Mouse (Mus musculus) mouse trophoblast stem cell (cell line): ENCODE results near the gene Fh1.

Source experiments
- in situ Hi-C, 2 experiments: fragments of 300-500 bp; cut with MseI, MboI; formaldehyde crosslinking; loops; 2 replicates in 1 of 2; 3 replicates in 1 of 2; pipeline ENCODE4 v1.15.1; 2025

The Fh1 gene

DNA sequence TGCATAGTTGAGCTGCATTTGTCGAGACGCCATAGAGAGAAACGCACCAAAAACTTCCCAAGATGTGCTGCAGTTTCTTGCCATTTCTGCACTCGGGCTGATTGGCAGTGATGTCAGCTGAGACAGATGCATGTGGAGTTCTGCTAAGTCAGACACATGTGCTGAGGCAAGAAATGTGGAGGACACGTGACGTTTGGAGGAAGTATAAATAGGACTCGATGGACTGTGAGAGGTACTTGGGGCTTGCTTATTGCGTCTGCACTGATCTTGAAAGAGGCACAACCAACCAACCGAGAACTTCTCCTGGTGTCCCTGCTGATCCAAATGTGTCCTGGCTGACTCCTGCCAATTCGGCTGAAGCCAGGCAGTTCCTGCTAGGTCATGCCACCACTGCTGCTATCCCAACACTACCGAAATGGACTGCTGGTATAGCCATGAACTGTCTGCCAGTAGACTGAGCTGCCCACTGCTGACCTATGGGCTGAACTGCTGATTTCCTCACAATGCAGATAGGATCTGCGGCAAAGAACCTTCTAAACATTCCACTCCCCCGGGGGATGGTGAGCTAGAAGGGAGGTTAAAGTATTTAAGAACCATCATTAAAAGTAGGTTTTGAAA, 5.5 kb downstream of the Fh1 start, which contains the start of gene Kmo:
TSS of gene Kmo (plus strand) at position 568 of the 618 bp plus-strand sequence.
- in situ Hi-C loops: no loop called here

DNA sequence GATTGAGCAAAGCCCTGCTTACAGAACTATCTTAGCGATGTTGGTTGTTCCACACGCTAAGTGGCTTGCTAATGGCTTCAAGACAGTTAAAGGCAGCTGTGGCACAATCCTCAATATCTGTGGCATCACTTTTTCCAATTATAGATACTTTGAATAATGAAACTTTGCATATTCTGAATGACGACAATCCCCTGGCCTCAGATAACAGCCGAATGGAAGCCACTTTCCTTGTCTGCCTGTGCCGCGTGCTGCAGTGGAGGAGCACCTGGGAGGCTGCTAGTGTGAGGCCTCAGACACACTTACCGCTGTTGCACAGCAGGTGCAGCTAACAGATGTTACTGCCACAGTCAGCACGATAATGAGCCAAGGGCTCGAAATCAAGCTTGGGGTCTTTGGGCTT, 10.4 kb downstream of the Fh1 start:
- in situ Hi-C loops: no loop called here

GRCm38 (mm10) chr1:175608708-175609107, 16.7 kb downstream of the Fh1 start:
- in situ Hi-C loops: no loop called here

- in situ Hi-C loops: no loop called here
Measured at GRCm38 (mm10) chr1:175607838-175608585, 17.4 kb downstream of the Fh1 start.

DNA sequence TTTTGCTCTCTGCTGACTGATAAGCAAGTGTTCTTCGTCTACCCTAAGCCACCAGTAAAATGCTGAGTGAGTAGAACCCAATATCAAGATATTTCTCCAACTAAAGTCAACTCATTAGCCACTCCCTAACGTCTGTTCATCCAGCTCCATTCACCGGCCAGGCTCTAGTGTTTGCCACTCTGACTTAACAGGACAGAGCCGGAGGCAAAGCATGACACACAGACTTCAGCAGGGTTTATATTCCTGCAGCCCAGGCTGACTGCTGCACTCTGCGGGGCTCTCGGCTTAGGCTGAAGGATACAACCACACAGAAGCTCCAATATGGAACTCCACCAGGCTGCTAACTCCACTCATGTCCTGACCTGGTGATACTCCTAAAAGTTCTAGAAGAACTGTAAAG, 18.1 kb downstream of the Fh1 start:
- in situ Hi-C loops: no loop called here

GRCm38 (mm10) chr1:175603390-175603789, 22.0 kb downstream of the Fh1 start:
- in situ Hi-C loops: no loop called here

DNA sequence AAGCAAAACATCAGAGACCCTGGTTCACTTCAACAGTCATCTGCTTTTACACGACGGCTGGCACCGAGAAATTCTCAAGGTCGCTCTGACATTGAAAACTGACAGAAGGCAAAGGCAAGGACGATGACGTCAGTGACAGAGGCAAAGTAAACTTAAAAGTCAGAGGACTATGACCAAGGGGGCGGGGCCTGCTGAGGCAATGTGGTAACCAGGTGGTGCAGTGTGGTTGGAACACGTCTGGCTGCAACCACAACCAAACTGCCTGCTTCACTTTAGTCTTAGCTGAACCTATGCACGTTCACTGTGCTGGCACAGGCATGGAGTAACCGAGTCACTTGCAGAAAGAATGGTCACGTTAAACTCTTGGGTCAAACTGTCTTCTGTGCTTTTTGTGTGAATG, 23.2 kb downstream of the Fh1 start:
- in situ Hi-C loops: no loop called here

DNA sequence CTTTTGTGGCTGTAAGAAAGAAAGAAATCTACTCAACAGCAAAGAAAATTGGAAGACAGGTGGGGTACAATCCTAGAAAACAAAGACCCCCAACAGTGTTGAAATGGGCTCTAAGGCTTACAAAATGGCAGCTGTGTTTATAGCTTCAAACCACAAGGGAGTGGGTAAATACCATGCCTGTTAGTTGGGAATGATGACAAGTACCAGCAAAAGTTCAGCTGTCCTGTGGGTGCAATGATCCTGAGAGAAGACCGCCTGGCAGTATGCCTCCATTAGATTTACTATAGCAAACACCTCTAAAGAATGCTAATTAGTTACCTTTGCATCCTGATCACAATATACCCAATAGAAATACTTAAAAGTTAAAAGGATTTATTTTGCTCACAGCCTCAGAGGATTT, 32.6 kb downstream of the Fh1 start:
- in situ Hi-C loops: no loop called here

DNA sequence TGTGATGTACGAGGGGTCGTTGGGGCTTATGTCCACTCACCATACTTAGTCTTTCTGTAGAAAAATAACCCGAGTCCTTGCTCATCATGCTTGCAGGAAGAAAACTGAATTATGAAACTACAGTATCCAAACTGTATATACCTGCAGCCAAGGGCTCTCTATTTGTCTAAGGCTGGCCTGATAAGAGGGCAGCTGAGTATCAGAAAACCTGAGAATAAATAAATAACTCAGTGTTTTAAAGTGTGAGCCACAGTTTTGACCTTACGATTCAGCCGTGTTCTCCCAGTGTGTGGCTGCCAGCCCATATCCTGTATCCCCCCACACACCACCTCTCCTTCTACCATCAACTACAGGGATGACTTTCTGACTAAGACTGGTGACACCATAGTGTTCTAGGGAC, 38.8 kb downstream of the Fh1 start:
- in situ Hi-C loops: no loop called here

GRCm38 (mm10) chr1:175585267-175585666, 40.2 kb downstream of the Fh1 start:
- in situ Hi-C loops: no loop called here

DNA sequence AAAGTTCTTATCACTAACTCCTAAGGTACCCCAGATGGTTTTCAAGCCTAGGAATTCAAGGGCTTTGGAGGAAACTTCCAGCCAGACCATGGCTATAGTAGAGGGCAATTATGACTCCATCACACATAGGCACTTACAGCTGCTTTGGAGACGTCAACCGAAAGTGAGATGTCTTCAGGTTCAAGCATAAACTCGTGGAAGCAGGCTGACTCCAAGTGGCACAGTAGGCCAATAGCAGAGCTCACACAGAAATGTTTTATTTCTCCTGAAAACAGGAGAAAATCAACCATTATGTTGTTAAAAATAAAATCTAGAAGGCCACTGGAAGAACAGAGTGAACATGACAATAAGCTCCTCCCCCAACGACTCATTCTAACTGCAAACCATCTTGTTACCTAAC, 42.6 kb downstream of the Fh1 start:
- in situ Hi-C loops: no loop called here

DNA sequence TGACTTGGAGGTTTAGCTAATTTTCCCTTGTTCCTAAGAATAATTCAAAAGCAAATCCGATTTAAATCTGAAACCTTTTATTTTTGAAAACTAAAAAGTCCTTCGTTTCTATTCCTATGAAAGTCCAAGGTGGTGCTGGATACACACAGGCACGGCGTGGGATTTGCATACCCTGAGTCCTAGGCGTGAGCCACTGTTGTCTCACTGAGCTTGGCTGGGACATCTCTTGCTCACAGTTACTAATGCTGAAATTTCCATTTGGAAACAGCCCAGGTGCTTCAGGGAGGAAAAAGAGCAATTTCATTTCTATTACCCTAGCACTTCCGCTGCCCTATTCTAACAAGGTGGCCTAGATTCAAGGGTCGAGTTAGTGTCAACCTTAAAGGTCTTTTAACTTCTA, 45.1 kb downstream of the Fh1 start:
- in situ Hi-C loops: no loop called here

DNA sequence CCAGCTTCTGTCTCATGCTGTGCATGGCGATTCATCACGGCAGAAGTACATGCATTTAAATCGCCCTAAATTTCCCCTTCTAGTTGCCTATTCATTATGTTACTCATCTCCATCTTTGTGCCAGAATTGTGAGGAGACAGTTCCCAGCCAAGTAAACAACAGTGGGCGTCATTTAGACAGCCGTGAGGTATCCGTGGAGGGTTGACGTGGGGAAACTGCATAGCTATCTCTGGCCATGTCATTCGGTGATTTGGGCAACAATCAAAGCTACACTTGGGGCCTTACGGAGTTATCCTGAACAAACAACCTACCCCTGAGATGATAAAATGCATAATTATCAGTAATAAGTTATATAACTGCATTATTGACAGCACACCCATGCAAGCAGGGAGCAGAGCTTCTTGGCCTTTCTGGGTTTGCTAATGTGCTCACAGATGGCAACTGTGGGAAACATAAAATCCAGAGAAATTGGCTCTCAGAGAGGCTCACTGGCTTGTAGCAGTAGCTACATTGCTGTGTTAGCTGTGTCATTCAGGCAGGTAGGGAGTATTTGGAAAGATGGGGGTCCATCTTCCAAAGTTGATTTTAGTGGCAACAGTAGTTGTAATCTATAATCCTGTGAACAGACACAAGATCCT, 45.7 kb downstream of the Fh1 start:
- in situ Hi-C loops: no loop called here

- in situ Hi-C loops: no loop called here
Measured at GRCm38 (mm10) chr1:175578425-175579096, 46.9 kb downstream of the Fh1 start.

- in situ Hi-C loops: no loop called here
Measured at GRCm38 (mm10) chr1:175574129-175574528, 51.3 kb downstream of the Fh1 start.

DNA sequence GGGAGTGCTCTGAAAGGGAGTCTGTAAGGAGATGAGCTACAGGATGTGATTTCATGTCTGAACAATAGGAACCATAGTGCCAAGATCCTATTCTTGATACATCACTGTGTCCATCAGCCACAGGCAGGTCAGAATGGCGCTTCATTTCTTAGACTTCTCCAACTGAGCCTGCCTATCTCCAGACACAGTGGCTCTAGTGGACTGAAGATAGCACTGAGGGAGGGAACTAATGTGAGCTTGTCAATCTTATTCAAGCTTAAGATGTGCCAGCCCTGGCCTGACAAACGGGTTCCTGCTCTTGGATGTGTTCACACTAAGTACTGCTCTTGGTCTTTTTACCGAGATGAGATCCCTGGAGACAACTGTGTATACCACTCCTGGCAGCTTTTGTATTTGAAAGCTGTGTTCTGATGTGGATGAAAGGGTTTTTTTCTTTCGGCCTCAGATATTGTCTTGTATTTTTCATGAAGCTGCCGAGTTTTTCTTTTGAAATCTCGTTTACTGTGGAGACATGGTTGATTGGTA, 59.8 kb downstream of the Fh1 start:
- in situ Hi-C loops: no loop called here

GRCm38 (mm10) chr1:175564321-175564720, 61.1 kb downstream of the Fh1 start:
- in situ Hi-C loops: no loop called here

DNA sequence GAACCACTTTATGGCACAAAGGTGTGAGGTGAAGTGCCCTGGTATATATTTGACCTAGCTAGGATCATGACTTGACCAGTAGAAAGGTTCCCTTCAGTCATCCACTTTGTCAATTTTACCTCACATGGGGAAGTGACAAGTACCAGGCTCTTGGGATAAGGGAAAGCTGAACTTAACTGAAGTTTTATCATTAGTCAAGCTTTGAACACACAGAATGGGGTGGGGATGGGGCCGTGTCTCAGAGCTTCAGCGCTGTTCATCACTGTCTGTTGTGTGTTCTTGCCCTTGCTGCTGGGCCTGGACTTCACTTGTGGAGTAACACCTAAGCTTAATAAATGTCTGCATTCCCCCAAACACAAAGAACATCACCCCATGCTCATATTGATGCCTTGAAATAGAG, 63.1 kb downstream of the Fh1 start:
- in situ Hi-C loops: no loop called here

GRCm38 (mm10) chr1:175561806-175562205, 63.6 kb downstream of the Fh1 start:
- in situ Hi-C loops: no loop called here

GRCm38 (mm10) chr1:175554641-175555040, 70.8 kb downstream of the Fh1 start:
- in situ Hi-C loops: no loop called here

DNA sequence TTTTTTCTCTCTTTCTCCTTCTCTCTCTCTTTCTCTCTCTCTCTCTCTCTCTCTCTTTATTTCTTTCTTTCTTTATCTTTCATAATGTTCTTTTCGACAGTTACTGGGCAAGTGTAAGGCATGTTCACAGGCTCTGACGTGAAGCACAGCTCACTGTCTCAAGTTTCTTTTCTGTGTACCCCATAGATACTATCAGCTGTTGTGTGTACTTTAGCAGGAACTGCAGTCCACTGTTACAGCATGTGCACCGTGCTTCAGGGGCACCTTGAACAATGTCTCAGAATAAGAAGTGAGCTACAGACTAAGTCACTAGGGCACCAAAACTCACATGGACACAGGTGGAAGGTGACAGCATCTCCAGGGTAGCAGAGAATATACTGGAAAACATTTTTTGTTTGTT, 73.0 kb downstream of the Fh1 start:
- in situ Hi-C loops: no loop called here

GRCm38 (mm10) chr1:175550586-175550985, 74.8 kb downstream of the Fh1 start:
- in situ Hi-C loops: no loop called here
